Mouse (Mus musculus) kidney, adult 2 months (tissue): ENCODE measurements around the gene Gm11214.

Experiments used
- CTCF ChIP-seq: fragments of 200-500 bp; conservative IDR thresholded peaks from 2 replicates; pipeline ENCODE4 v1.5.1; 2011; ENCODE audit warnings: low read depth, mild to moderate bottlenecking, control low read depth, low read length, moderate library complexity, mixed read lengths; ENCODE audit not compliant: insufficient read depth, insufficient read length
- POLR2A ChIP-seq: fragments of 200-500 bp; IDR thresholded peaks from one replicate; pipeline ENCODE4 v1.6.1; 2011; ENCODE audit warnings: low read depth, low read length, control low read depth

GRCm38 (mm10) chr4:63683056-63683455 lies 19.9 kb upstream of the Gm11214 start:
- TF ChIP-seq CTCF: no peak
- no peak for TF ChIP-seq POLR2A
